Mouse (Mus musculus) ovary, postnatal 10 days (tissue): ENCODE measurements around the gene Tex2.
"Not testable (repeated sequence)": the region's sequence is repeated elsewhere in the genome, so short reads cannot be mapped to it uniquely, and the experiment has no call there.

Experiments
- DNase-seq: peaks from one replicate; pipeline ENCODE4 v3.0.0; 2022; ENCODE audit warnings: low spot score

Gene Tex2

GRCm38 (mm10) chr11:106618768-106619167 is 5.5 kb upstream of the Tex2 start:
- not testable (repeated sequence) for DNase-seq

- DNase-seq, result no peak
Measured at GRCm38 (mm10) chr11:106617821-106618580, 4.8 kb upstream of the Tex2 start.

GRCm38 (mm10) chr11:106615561-106615960 is 2.3 kb upstream of the Tex2 start:
- DNase-seq, result no peak

GRCm38 (mm10) chr11:106614339-106614645 is 1.1 kb upstream of the Tex2 start:
- no peak for DNase-seq

- no peak for DNase-seq
Measured at GRCm38 (mm10) chr11:106613638-106614338, 565 bp upstream of the Tex2 start.

- peak; percentile 5 for DNase-seq
Measured at GRCm38 (mm10) chr11:106612209-106612960, 838 bp downstream of the Tex2 start.

- no peak for DNase-seq
Measured at GRCm38 (mm10) chr11:106609731-106610130, 3.5 kb downstream of the Tex2 start.

- no peak for DNase-seq
Measured at GRCm38 (mm10) chr11:106607316-106607715, 5.9 kb downstream of the Tex2 start.

- DNase-seq, result no peak
Measured at GRCm38 (mm10) chr11:106606042-106606441, 7.2 kb downstream of the Tex2 start.

GRCm38 (mm10) chr11:106603230-106603629 is 10.0 kb downstream of the Tex2 start:
- DNase-seq, result no peak

GRCm38 (mm10) chr11:106600124-106600523 is 13.1 kb downstream of the Tex2 start:
- no peak for DNase-seq

- DNase-seq, result no peak
Measured at GRCm38 (mm10) chr11:106599345-106599744, 13.9 kb downstream of the Tex2 start.

- DNase-seq, result no peak
Measured at GRCm38 (mm10) chr11:106598339-106598738, 14.9 kb downstream of the Tex2 start.

GRCm38 (mm10) chr11:106597737-106598330 is 15.4 kb downstream of the Tex2 start:
- DNase-seq, result no peak

- no peak for DNase-seq
Measured at GRCm38 (mm10) chr11:106591183-106591582, 22.0 kb downstream of the Tex2 start.

- no peak for DNase-seq
Measured at GRCm38 (mm10) chr11:106590143-106590542, 23.1 kb downstream of the Tex2 start.

GRCm38 (mm10) chr11:106588781-106589180 is 24.4 kb downstream of the Tex2 start:
- no peak for DNase-seq

GRCm38 (mm10) chr11:106587786-106588519 is 25.3 kb downstream of the Tex2 start:
- no peak for DNase-seq

GRCm38 (mm10) chr11:106583801-106584200 is 29.4 kb downstream of the Tex2 start:
- DNase-seq, result no peak

GRCm38 (mm10) chr11:106581357-106581756 is 31.9 kb downstream of the Tex2 start:
- DNase-seq, result no peak

GRCm38 (mm10) chr11:106580468-106580867 is 32.8 kb downstream of the Tex2 start:
- no peak for DNase-seq

- DNase-seq, result no peak
Measured at GRCm38 (mm10) chr11:106579957-106580356, 33.3 kb downstream of the Tex2 start.
